ENCODE assay signal across 15 mouse cellular contexts in the genomic region with DNA sequence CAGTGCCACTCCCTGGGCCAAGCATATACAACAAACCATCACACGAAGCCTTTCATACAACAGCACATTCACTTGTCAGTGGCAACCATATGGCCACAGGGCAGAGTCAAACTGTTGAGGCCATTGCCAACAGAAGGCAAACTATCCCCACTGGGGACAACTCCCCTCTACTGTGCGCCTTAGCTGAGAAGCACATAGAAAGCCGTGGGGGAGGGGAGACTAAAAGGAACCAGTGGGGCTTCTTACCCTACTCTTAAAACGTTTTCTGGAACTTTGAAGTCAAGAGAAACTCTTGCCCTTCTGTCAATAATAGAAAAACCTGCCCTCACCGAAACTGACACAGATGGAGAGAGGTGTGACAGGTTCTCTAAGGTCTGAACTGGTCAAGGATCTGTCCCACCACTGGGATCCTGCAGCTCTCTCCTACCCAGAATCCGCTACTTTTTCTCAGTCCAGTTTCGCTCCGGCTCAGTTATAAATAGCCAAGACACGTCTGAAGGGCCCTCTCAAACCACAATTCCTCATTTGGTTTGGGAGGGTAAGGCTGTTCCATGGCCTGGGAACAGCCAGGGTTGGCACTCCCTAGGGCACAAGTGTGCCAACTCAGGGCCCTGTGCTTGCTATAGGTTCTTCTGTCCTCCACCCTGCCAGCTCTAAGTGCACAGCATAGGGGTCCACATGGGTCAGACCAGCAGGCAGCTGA.
A peak's percentile ranks its signal among the peaks of the same experiment; 100 is the strongest.
DNase-seq lines count a peak whose midpoint lies in the region; ATAC-seq and TF ChIP-seq lines count a peak whose summit lies in the region.
"Had no signal": no experiment of that assay in that cellular context is flagged by ENCODE, and none has a peak within 500 bp of the region (broad histone marks: within the 10 kb centered on the region; RNA-seq: fewer than 3 reads in every experiment).

No protein-coding gene starts in this region.

- H3K79me2 ChIP-seq in myocyte (ENCODE audit: control insufficient read depth, insufficient read depth), result peaks cover 25% of the 10 kb centered on the region

- no peak for DNase-seq in kidney, adult 2 months
- DNase-seq in kidney, adult 11 months, result no peak
- peak; percentile 18 for DNase-seq in adipocyte (ENCODE audit: low spot score)
- no peak for DNase-seq in cerebellum, postnatal 4 days (ENCODE audit: low spot score in 2 of 2)
- no peak for DNase-seq in midbrain, embryonic 14.5 days
- no peak for DNase-seq in cerebellum, adult 18-20 months
- DNase-seq: adrenal gland, adult 8-10 months; layer of hippocampus, postnatal 36 days; right cerebral cortex, postnatal 25 days had no signal

- no peaks in the 10 kb centered on the region for H3K27me3 ChIP-seq in kidney, adult 2 months (replicated peaks; ENCODE audit: control insufficient read depth, insufficient read depth, low read length)
- H3K27me3 ChIP-seq in myocyte (ENCODE audit: control insufficient read depth, insufficient read depth, insufficient read length), result no peaks in the 10 kb centered on the region
- H3K27me3 ChIP-seq in midbrain, embryonic 14.5 days (ENCODE audit: control insufficient read depth, insufficient read depth, low read length), result no peaks in the 10 kb centered on the region
- H3K27me3 ChIP-seq: limb, embryonic 15.5 days; stomach, embryonic 15.5 days had no signal

- peak overlapping the region; percentile 73 for H3K4me2 ChIP-seq in myocyte (ENCODE audit: low read depth)
- no peak overlapping the region for H3K4me2 ChIP-seq in midbrain, embryonic 14.5 days (ENCODE audit: low read length)
- H3K4me2 ChIP-seq: limb, embryonic 15.5 days; stomach, embryonic 15.5 days had no signal

- no peak for TF ChIP-seq POLR2A in kidney, adult 2 months (IDR thresholded peaks at IDR 0.05; ENCODE audit: low read depth, low read length)
- peak; percentile 26 for TF ChIP-seq POLR2A in myocyte (IDR thresholded peaks at IDR 0.05; ENCODE audit: insufficient read length, low read depth)

- peaks cover 11% of the 10 kb centered on the region; the same call in 1 of the 2 replicates for H3K4me1 ChIP-seq in kidney, adult 2 months (ENCODE audit: control insufficient read depth, insufficient read depth, low read length)
- peaks cover 32% of the 10 kb centered on the region for H3K4me1 ChIP-seq in brown adipose tissue, adult 24 weeks (ENCODE audit: control insufficient read depth, insufficient read depth, insufficient read length, low read length)
- peaks cover 26% of the 10 kb centered on the region for H3K4me1 ChIP-seq in midbrain, embryonic 14.5 days (ENCODE audit: control insufficient read depth, insufficient read depth, low read length)

- no peaks in the 10 kb centered on the region for H3K9me3 ChIP-seq in midbrain, embryonic 14.5 days (ENCODE audit: control insufficient read depth, low read length)
- H3K9me3 ChIP-seq: limb, embryonic 15.5 days; stomach, embryonic 15.5 days had no signal

- H3K4me3 ChIP-seq in kidney, adult 2 months (ENCODE audit: insufficient read depth, low read depth, low read length), result no peak overlapping the region
- H3K4me3 ChIP-seq in brown adipose tissue, adult 24 weeks (ENCODE audit: insufficient read depth, low read depth, low read length), result no peak overlapping the region
- H3K4me3 ChIP-seq in myocyte, result no peak overlapping the region
- no peak overlapping the region for H3K4me3 ChIP-seq in midbrain, embryonic 14.5 days (replicated peaks; ENCODE audit: low read depth, low read length)
- H3K4me3 ChIP-seq: erythroblast, embryonic 14.5 days; limb, embryonic 15.5 days; stomach, embryonic 15.5 days had no signal

- WGBS in kidney, adult 2 months, result 87% methylated on average over 9 of the region's 9 CpGs
- 75% methylated on average over 9 of the region's 9 CpGs for WGBS in midbrain, embryonic 14.5 days

- no peak for TF ChIP-seq CTCF in kidney, adult 2 months (conservative IDR thresholded peaks at IDR 0.05; ENCODE audit: insufficient read depth, insufficient read length, low read depth, low read length)

- H3K9ac ChIP-seq in midbrain, embryonic 14.5 days (replicated peaks; ENCODE audit: low read length), result no peak overlapping the region
- H3K9ac ChIP-seq: limb, embryonic 15.5 days; stomach, embryonic 15.5 days had no signal

- H3K27ac ChIP-seq in kidney, adult 2 months (ENCODE audit: insufficient read depth, low read depth, low read length), result peak overlapping the region; percentile 29; the same call in 1 of the 2 replicates
- H3K27ac ChIP-seq in brown adipose tissue, adult 24 weeks (replicated peaks; ENCODE audit: low read depth, low read length), result peak overlapping the region; percentile 79
- no peak overlapping the region for H3K27ac ChIP-seq in midbrain, embryonic 14.5 days (replicated peaks; ENCODE audit: low read depth, low read length)
- H3K27ac ChIP-seq: stomach, embryonic 15.5 days had no signal

- no peak for ATAC-seq in midbrain, embryonic 14.5 days (ENCODE audit: low FRiP score, low TSS enrichment)
- ATAC-seq: intestine, embryonic 16.5 days had no signal

- no peak overlapping the region for H3ac ChIP-seq in myocyte (ENCODE audit: control insufficient read depth, insufficient read length)

- no peaks in the 10 kb centered on the region for H3K36me3 ChIP-seq in kidney, adult 2 months (ENCODE audit: control insufficient read depth, insufficient read depth, low read length)
- H3K36me3 ChIP-seq in myocyte (ENCODE audit: control insufficient read depth, insufficient read depth), result no peaks in the 10 kb centered on the region
- no peaks in the 10 kb centered on the region for H3K36me3 ChIP-seq in midbrain, embryonic 14.5 days (ENCODE audit: control insufficient read depth, insufficient read depth, low read length)
- H3K36me3 ChIP-seq: limb, embryonic 15.5 days; stomach, embryonic 15.5 days had no signal

TF ChIP-seq in myocyte, 11 proteins besides CTCF, POLR2A, EP300 and RAD21:
- no peak for TF ChIP-seq TCF12 (IDR thresholded peaks at IDR 0.05; ENCODE audit: insufficient read depth, poor library complexity, severe bottlenecking)
- no peak for TF ChIP-seq E2F4 (IDR thresholded peaks at IDR 0.05; ENCODE audit: insufficient read depth)
- TF ChIP-seq USF1 (IDR thresholded peaks at IDR 0.05; ENCODE audit: low read depth), result no peak
- TF ChIP-seq CEBPB (IDR thresholded peaks at IDR 0.05; ENCODE audit: insufficient read depth, poor library complexity, severe bottlenecking), result no peak
- no peak for TF ChIP-seq TCF3 (IDR thresholded peaks at IDR 0.05; ENCODE audit: insufficient read length, low read depth)
- no peak for TF ChIP-seq REST (IDR thresholded peaks at IDR 0.05; ENCODE audit: insufficient read depth, insufficient read length)
- no peak for TF ChIP-seq MYOG (IDR thresholded peaks at IDR 0.05; ENCODE audit: control insufficient read depth in 1 of 3, insufficient read depth in 1 of 3, insufficient read length in 2 of 3, low read depth in 2 of 3)
- TF ChIP-seq SRF (IDR thresholded peaks at IDR 0.05; ENCODE audit: control insufficient read depth, insufficient read length, low read depth), result peak; percentile 57
- no peak for TF ChIP-seq MYOD1 (IDR thresholded peaks at IDR 0.05; ENCODE audit: control insufficient read depth in 1 of 3, insufficient read length in 2 of 3, low read depth in 2 of 3)
